Mouse (Mus musculus): Measurements from ENCODE around the gene 1810010H24Rik. TPM values are rescaled to one million over a fixed set of nuclear protein-coding genes. Genes with fewer than 3 reads are reported as not detected.

The 1810010H24Rik gene
- polyA plus RNA-seq, 1 experiment from 2014 or later, result 2.2 TPM

Other genes with a start within 250 kb of the 1810010H24Rik start
- 4.0 and 4.5 TPM in 2 replicates for gene Polg2, start 246.1 kb upstream of the 1810010H24Rik start, polyA plus RNA-seq (2015; fragmentation: Nextera tagmentation; extraction: Ambion mirVana)
- gene Ddx5, start 236.5 kb upstream of the 1810010H24Rik start, polyA plus RNA-seq (2015; fragmentation: Nextera tagmentation; extraction: Ambion mirVana), result 118 and 124 TPM in 2 replicates
- 8.6 and 10.0 TPM in 2 replicates for gene Cep95, start 236.4 kb upstream of the 1810010H24Rik start, polyA plus RNA-seq (2015; fragmentation: Nextera tagmentation; extraction: Ambion mirVana)
- gene Smurf2, start 105.0 kb upstream of the 1810010H24Rik start, polyA plus RNA-seq (2015; fragmentation: Nextera tagmentation; extraction: Ambion mirVana), result 3.3 and 3.4 TPM in 2 replicates
- 216 and 237 TPM in 2 replicates for gene Kpna2, start 26.1 kb upstream of the 1810010H24Rik start, polyA plus RNA-seq (2015; fragmentation: Nextera tagmentation; extraction: Ambion mirVana)
- 7.1 and 8.0 TPM in 2 replicates for gene Bptf, start 106.4 kb downstream of the 1810010H24Rik start, polyA plus RNA-seq (2015; fragmentation: Nextera tagmentation; extraction: Ambion mirVana)
- gene Nol11, start 163.7 kb downstream of the 1810010H24Rik start, polyA plus RNA-seq (2015; fragmentation: Nextera tagmentation; extraction: Ambion mirVana), result 18.0 and 18.2 TPM in 2 replicates